10 mouse cellular contexts compared by ENCODE assay signal in genomic region chr19:57825271-57826207, GRCm38 (mm10).
DNase-seq lines count a peak whose midpoint lies in the region; ATAC-seq and TF ChIP-seq lines count a peak whose summit lies in the region.
"Had no signal": no experiment of that assay in that cellular context is flagged by ENCODE, and none has a peak within 500 bp of the region (broad histone marks: within the 10 kb centered on the region; RNA-seq: fewer than 3 reads in every experiment).

No protein-coding gene starts in this region.

- H3K27me3 ChIP-seq in forebrain, embryonic 15.5 days = no peaks in the 10 kb centered on the region
- H3K27me3 ChIP-seq: neural tube, embryonic 13.5 days had no signal

- TF ChIP-seq CTCF in brain, embryonic 14.5 days (IDR thresholded peaks at IDR 0.05; ENCODE audit: borderline replicate concordance, extremely low read depth, insufficient read depth, insufficient read length) = no peak

- H3K4me1 ChIP-seq in forebrain, embryonic 15.5 days = no peaks in the 10 kb centered on the region
- H3K4me1 ChIP-seq: neural tube, embryonic 13.5 days had no signal

- H3K36me3 ChIP-seq in forebrain, embryonic 15.5 days = no peaks in the 10 kb centered on the region

- no peak overlapping the region for H3K9ac ChIP-seq in forebrain, embryonic 15.5 days (replicated peaks)
- H3K9ac ChIP-seq: neural tube, embryonic 13.5 days had no signal

- no peak for TF ChIP-seq POLR2A in brain, embryonic 14.5 days (IDR thresholded peaks at IDR 0.05; ENCODE audit: borderline replicate concordance, extremely low read depth, insufficient read depth, insufficient read length, poor library complexity, severe bottlenecking)

- 91% methylated on average over 13 of the region's 13 CpGs for WGBS in forebrain, embryonic 15.5 days

- H3K27ac ChIP-seq in forebrain, embryonic 15.5 days (replicated peaks) = no peak overlapping the region
- H3K27ac ChIP-seq: macrophage; neural tube, embryonic 13.5 days had no signal

- no peak overlapping the region for H3K4me2 ChIP-seq in forebrain, embryonic 15.5 days (replicated peaks)
- H3K4me2 ChIP-seq: neural tube, embryonic 13.5 days had no signal

- DNase-seq in frontal cortex, postnatal 14 days (ENCODE audit: low spot score in 2 of 2) = no peak
- peak; percentile 57 for DNase-seq in right cerebral cortex, adult 18-20 months
- no peak for DNase-seq in right cerebral cortex, postnatal 4 days
- DNase-seq in brain, embryonic 14.5 days (ENCODE audit: low read depth) = peak; percentile 16
- peak; percentile 56 for DNase-seq in telencephalon, adult 2 months (ENCODE audit: low read depth, low spot score)
- no peak for DNase-seq in gastrocnemius, postnatal 4 days (ENCODE audit: low spot score in 2 of 2)

- no peaks in the 10 kb centered on the region for H3K9me3 ChIP-seq in forebrain, embryonic 15.5 days
- H3K9me3 ChIP-seq: neural tube, embryonic 13.5 days had no signal

- H3K4me3 ChIP-seq in forebrain, embryonic 15.5 days = no peak overlapping the region
- H3K4me3 ChIP-seq: neural tube, embryonic 13.5 days had no signal

- ATAC-seq in frontal cortex, adult (ENCODE audit: low TSS enrichment) = peak; percentile 99
- no peak for ATAC-seq in forebrain, embryonic 15.5 days (replicated peaks)

Comparison
In these comparisons a context has a peak if more than half of its experiments do, and no peak if none do; other contexts are left out.
1. DNase-seq: peak in right cerebral cortex, adult 18-20 months (single experiment), brain, embryonic 14.5 days (single experiment) and telencephalon, adult 2 months (single experiment); none in frontal cortex, postnatal 14 days (0 of 2), right cerebral cortex, postnatal 4 days (single experiment) and gastrocnemius, postnatal 4 days (0 of 2).